Mouse (Mus musculus): Measurements from ENCODE around the gene Tmem258. TPM values are rescaled to one million over a fixed set of nuclear protein-coding genes. Genes with fewer than 3 reads are reported as not detected.

Tmem258 gene
- total and polyA plus RNA-seq, 3 experiments: 337 to 354 TPM; not detected in 1

- Histone ChIP-seq H3K79me2 (ENCODE audit: control insufficient read depth, insufficient read depth, low read length, poor library complexity) (no peaks in the 10 kb centered on the region; the same call in 1 of the 2 replicates), H3K27me3 (ENCODE audit: control insufficient read depth in 1 of 2, insufficient read depth in 2 of 2, low read length in 2 of 2) (no peaks in the 10 kb centered on the region)
- no peak for TF ChIP-seq RCOR1 (IDR thresholded peaks at IDR 0.05; ENCODE audit: low read depth, low read length)
- TF ChIP-seq BHLHE40 (IDR thresholded peaks at IDR 0.05; ENCODE audit: borderline replicate concordance, low read depth, low read length): no peak
- TF ChIP-seq EP300 (IDR thresholded peaks at IDR 0.05; ENCODE audit: low read depth in 1 of 2, low read length in 2 of 2): no peak
- TF ChIP-seq TAL1 (IDR thresholded peaks at IDR 0.05; ENCODE audit: low read length): no peak
- no peak for TF ChIP-seq ETS1 (IDR thresholded peaks at IDR 0.05; ENCODE audit: low read depth, low read length)
- no peak for TF ChIP-seq ZC3H11A (IDR thresholded peaks at IDR 0.05; ENCODE audit: low read depth, low read length)
- no peak for TF ChIP-seq TBP (IDR thresholded peaks at IDR 0.05; ENCODE audit: low read depth, low read length)
- no peak for TF ChIP-seq HCFC1 (IDR thresholded peaks at IDR 0.05; ENCODE audit: low read depth, low read length)
These were observed 32.2 kb downstream of the Tmem258 start for GRCm38 (mm10) chr19:10235784-10236565.

DNA sequence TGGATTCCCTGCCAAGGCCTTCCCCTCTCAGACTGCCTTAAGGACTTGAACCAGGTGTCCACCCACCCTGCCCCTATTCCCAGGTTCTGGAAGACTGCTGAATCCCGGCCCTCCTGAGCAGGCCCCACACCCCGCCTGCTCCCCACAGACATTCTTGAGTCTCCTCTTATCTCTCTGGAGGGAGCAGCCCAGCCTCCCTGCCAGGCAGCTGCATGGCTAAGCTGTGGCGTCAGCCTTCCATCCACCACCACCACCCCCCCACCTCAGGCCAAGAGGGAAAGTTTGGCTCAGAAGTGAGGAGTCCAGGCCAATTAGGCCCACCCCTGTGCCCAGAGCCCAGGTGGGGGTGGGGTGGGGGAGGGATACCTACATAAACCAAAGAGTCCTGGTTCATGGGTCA, 34.7 kb downstream of the Tmem258 start:
- Histone ChIP-seq H3K79me2 (ENCODE audit: control insufficient read depth, insufficient read depth, low read length, poor library complexity) (no peaks in the 10 kb centered on the region; the same call in 1 of the 2 replicates), H3K27ac (ENCODE audit: control insufficient read depth, low read depth, low read length) (no peak overlapping the region), H3K9ac (ENCODE audit: control insufficient read depth, low read depth, low read length, poor library complexity, severe bottlenecking) (no peak overlapping the region)

More at GRCm38 (mm10) chr19:10235784-10236565, 32.2 kb downstream of the Tmem258 start:
- Histone ChIP-seq H3K9ac (ENCODE audit: control insufficient read depth, low read depth, low read length, poor library complexity, severe bottlenecking) (no peak overlapping the region), H3K9me3 (replicated peaks; ENCODE audit: insufficient read depth, low read length) (no peaks in the 10 kb centered on the region), H3K4me3 (ENCODE audit: control insufficient read depth in 1 of 2, insufficient read depth in 1 of 2, low read depth in 2 of 2, low read length in 2 of 2) (no peak overlapping the region), H3K27ac (ENCODE audit: control insufficient read depth, low read depth, low read length) (no peak overlapping the region), H3K36me3 (ENCODE audit: control insufficient read depth in 1 of 2, insufficient read depth in 2 of 2, low read length in 2 of 2) (no peaks in the 10 kb centered on the region), H3K4me1 (ENCODE audit: control insufficient read depth in 1 of 2, insufficient read depth in 2 of 2, low read length in 2 of 2) (peaks cover 0 to 7% of the 10 kb centered on the region in 2 experiments; a peak in 1 of 4 replicates)
- no peak for DNase-seq (ENCODE audit: low read depth, low spot score)

More for the DNA sequence above, 34.7 kb downstream of the Tmem258 start:
- H3K9me3 ChIP-seq (replicated peaks; ENCODE audit: insufficient read depth, low read length): no peaks in the 10 kb centered on the region
- H3K36me3 ChIP-seq (ENCODE audit: control insufficient read depth in 1 of 2, insufficient read depth in 2 of 2, low read length in 2 of 2): no peaks in the 10 kb centered on the region
- DNase-seq (ENCODE audit: low read depth, low spot score): no peak
- TF ChIP-seq CHD1 (IDR thresholded peaks at IDR 0.05; ENCODE audit: low read depth, low read length) (no peak), RAD21 (IDR thresholded peaks at IDR 0.05; ENCODE audit: low read depth, low read length) (no peak), HCFC1 (IDR thresholded peaks at IDR 0.05; ENCODE audit: low read depth, low read length) (no peak), NELFE (IDR thresholded peaks at IDR 0.05; ENCODE audit: low read depth, low read length) (no peak), GABPA (IDR thresholded peaks at IDR 0.05; ENCODE audit: low read depth, low read length) (no peak), POLR2AphosphoS2 (IDR thresholded peaks at IDR 0.05; ENCODE audit: low read length) (no peak), ZMIZ1 (IDR thresholded peaks at IDR 0.05; ENCODE audit: low read depth, low read length) (no peak), ELF1 (IDR thresholded peaks at IDR 0.05; ENCODE audit: low read depth, low read length) (no peak), MEF2A (IDR thresholded peaks at IDR 0.05; ENCODE audit: extremely low read depth, insufficient replicate concordance, low read depth, low read length, poor library complexity, severe bottlenecking) (no peak), MYC (IDR thresholded peaks at IDR 0.05; ENCODE audit: low read depth, low read length) (no peak), UBTF (IDR thresholded peaks at IDR 0.05; ENCODE audit: borderline replicate concordance, insufficient read depth, low read depth, low read length) (no peak), CHD2 (IDR thresholded peaks at IDR 0.05; ENCODE audit: low read length) (no peak), USF1 (IDR thresholded peaks at IDR 0.05; ENCODE audit: low read depth, low read length) (no peak), POLR2AphosphoS5 (IDR thresholded peaks at IDR 0.05; ENCODE audit: borderline replicate concordance, low read depth, low read length) (no peak), ZNF384 (IDR thresholded peaks at IDR 0.05; ENCODE audit: low read depth, low read length) (no peak), KAT2A (conservative IDR thresholded peaks at IDR 0.05; ENCODE audit: low read depth, low read length) (no peak), GATA1 (IDR thresholded peaks at IDR 0.05; ENCODE audit: low read depth, low read length) (no peak)
- no peaks in the 10 kb centered on the region for H3K27me3 ChIP-seq (ENCODE audit: control insufficient read depth in 1 of 2, insufficient read depth in 2 of 2, low read length in 2 of 2)
- H3K4me1 ChIP-seq (ENCODE audit: control insufficient read depth in 1 of 2, insufficient read depth in 2 of 2, low read length in 2 of 2): peaks cover 0 to 7% of the 10 kb centered on the region in 2 experiments; a peak in 1 of 4 replicates
- H3K4me3 ChIP-seq (ENCODE audit: control insufficient read depth in 1 of 2, insufficient read depth in 1 of 2, low read depth in 2 of 2, low read length in 2 of 2): no peak overlapping the region
